Mouse (Mus musculus) left cerebral cortex, adult 9 months (tissue): ENCODE data around the gene Ctsw.

Source experiments
- DNase-seq, 2 experiments: peaks; one replicate each; pipeline ENCODE4 v3.0.0; 2022; ENCODE audit warnings: low spot score in 2 of 2

The Ctsw gene

GRCm38 (mm10) chr19:5463212-5463611 lies 5.1 kb downstream of the Ctsw start:
- no peak for DNase-seq

DNA sequence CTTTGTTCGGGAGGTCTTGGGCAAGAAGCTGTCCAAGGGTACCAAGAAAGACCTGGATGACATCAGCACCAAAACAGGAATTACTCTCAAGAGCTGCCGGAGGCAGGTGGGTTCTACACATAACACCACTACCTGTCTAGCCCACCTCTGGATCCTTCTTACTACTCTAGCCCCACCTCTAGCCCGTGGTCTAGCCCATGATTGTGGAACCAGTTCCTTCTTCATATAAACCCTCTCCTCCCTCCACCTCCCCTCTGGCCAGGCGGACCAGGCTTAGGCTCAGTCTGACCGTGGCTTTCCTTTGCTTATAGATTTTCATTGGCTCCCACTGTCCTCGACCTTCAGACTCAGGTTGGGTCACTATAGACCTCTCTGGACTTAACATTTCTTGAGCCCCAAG lies 6.9 kb downstream of the Ctsw start:
- no peak for DNase-seq

DNA sequence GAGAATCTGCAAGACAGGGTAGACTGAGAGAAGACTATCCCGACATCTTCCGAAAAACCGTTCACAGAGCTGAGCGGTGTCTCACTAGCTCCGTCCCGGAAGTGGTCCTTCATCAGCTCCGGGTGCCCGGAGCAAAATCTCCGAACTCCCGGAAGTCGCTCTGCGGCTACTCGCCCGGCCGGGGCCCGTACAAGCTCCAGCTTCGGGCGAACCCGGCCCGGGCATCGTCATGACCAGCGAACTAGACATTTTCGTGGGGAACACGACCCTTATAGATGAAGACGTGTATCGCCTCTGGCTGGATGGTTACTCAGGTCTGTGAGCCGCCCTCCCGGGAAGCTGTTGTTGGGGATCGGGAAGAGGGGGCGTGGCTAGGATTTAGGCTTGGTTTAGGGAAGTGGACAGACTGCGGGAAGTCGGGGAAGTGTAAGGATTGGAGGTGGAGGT lies 7.8 kb downstream of the Ctsw start, which contains the start of gene Fibp:
Fibp (plus strand) TSS at position 151 of the 447 bp plus-strand sequence.
- peak in 1 of 2 experiments; percentile 87 for DNase-seq

DNA sequence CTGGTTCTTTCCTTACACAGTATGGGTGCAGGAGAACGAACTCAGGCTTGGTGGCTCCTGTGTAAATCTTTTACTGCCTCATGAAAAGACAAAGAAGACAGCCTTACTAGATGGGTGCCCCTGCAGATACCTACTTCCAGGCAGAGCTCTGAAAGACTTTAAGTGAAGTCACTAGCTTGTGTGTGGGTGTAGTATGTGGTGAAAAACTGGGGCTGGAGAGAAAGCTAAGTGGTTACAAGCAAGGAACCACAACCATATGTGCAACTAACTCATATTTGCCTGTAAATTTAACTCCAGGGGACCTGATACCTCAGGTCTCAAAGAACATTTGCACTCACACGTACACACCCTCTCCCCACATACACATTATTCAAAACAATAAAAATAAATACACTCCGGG lies 8.4 kb downstream of the Ctsw start:
- DNase-seq, result no peak

DNA sequence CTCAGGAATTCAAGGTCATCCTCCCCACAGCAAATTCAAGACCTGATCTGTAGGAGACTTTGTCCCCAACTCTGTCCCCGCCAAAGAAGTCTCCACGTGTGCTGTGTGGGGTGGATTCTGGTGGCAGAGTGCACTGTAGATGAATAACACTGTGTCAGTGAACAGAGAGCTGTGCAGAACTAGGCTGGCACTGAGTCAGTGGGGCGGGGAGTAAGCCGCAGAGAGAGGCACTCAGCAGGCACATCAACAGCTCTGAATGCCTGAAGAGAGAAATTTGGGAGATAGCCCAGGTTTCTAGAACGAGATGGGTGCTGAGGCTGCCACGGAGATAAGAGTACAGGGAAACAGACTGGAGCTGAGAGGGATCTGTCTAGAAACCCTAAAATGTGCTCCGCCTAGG lies 9.3 kb downstream of the Ctsw start:
- no peak for DNase-seq

GRCm38 (mm10) chr19:5457746-5458442 lies 10.4 kb downstream of the Ctsw start, which contains the start of gene Ccdc85b:
Gene Ccdc85b, minus strand, starts transcription at chr19:5457894.
- DNase-seq, result no peak

DNA sequence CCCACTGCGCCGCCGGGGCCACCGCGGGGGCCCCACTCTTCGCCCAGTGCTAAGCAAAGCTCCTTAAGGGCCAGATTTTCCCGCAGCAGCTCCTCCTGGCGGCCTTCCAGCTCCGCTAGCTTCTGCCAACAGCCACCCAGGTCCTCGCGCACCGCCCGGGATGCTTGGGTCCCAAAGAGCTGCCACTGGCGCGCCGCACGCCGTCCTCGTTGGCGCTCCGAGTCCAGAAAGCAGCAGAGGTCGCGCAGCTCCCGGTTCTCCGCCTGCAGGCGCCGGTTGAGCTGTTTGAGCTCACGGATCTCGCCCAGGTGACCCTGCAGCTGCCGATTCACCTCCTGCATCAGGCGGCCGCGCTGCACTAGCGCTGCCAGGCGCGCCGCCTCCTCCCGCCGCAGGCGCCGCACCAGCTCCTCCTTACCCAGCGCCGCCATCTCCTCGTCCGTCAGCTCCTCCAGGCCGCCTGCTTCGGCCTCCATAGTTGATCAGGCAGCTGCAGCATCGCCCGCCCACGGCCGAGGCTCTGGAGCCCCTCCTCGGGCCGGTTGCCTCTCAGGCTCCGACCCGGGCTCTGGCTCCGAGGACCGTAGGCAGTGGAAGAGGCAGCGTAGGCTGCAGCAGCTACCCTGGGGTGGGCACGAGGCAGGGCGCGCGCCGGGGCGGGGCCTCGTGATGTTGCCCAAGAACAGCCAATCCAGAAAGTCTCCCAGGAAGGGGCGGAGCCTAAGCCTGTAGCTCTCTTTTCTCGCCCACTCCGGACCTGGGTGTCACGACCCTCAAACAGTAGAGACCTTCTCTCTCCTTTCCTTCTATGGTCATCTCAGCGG lies 11.2 kb downstream of the Ctsw start:
- peak; percentile 90 to 96 for DNase-seq

DNA sequence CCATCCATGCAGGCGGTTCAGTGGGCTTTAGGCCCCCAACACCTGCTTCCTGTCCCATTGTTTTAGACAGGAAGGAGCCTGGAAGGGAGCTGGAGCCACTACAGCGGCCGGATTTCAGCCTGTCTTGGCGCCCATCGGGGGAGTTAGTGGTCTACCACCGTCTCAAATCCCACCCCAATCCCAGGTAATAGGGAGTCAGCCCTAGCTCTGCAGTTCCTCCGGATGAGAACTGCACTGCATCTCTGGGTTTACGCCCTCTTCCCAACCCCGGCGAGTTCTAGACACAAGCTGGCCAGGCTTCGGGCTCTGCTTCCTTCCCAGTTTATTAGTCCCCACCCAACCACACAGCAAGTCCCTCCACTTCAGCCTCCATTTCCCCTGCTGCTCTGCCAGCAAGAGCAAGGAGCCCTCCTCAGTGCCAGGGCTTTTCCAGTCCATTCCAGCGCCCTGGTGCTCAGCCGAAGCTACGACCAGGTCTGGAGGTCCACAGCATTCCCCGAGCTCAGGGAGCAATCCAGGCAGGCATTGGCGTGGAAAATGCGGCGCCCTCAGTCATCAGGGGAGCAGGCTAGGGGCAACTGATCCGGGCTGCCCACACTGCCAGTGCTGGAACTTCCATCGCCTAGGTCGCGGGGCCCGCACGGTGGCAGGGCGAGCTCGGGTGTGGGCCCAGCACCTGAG lies 11.9 kb downstream of the Ctsw start:
- no peak for DNase-seq

GRCm38 (mm10) chr19:5455568-5455967 lies 12.7 kb downstream of the Ctsw start:
- no peak for DNase-seq

GRCm38 (mm10) chr19:5455037-5455436 lies 13.3 kb downstream of the Ctsw start:
- DNase-seq, result no peak

- no peak for DNase-seq
These were observed 16.5 kb downstream of the Ctsw start for GRCm38 (mm10) chr19:5451766-5452165.

DNA sequence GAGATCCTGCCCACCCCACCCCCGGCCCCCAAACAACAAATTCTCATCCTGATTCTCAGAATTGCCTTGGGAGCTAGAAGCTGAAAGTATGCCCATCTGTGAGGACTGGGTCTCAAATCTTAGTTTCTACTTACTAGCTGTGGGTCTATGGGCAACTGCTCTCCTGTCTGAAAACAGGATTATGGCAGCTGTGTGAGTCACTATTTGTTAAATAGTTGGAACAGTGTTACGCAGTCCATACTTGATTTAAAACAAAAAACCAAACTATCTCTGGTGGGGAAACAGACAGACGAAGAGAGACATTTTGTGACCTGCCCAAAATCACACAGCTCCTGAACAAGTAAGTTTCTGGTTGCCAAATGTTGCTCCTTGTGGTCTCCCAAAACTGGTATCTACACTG lies 18.6 kb downstream of the Ctsw start:
- DNase-seq, result no peak

DNA sequence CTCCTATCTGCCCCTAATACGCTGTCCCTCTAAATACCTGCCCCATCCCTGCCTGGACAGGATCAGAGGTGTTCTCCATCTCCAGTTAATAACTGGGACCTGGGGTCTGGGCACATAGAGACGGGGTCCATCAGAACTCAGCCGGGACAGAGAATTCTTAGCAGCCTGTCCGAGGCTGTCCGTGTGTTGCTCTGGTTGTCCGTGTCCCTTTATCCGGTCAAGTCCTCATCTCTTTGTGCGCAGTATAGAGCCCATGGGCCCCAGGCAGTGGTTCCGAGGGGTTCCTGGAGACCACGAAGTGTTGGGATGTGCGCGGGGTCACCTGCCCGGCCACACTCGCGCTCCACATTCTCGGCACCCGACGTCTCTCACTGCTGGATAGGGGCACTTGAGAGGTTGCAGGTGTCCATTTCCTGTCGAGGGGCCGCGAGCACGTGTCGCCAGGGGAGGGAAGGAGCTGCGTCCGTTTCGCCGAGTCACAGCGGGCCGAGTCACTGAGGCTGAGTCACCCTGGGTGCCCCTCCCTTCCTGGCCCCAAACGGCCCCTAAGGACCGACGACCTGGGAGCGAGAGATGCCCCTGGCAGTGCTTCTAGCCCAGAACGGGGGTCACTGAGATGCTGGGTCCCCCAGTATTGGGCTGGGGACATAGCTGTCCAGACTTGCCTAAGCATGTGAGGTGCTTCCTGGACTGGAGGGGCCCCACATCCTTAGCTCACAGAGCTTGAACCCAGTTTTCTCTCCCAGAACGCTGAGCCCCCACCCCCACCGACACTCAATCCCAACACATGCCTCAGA lies 19.8 kb downstream of the Ctsw start:
- no peak for DNase-seq

- DNase-seq, result peak in 1 of 2 experiments; percentile 66
These were observed 20.6 kb downstream of the Ctsw start, which contains the start of gene Fosl1 for GRCm38 (mm10) chr19:5447515-5448353. Gene Fosl1, plus strand, starts transcription at chr19:5447547.

DNA sequence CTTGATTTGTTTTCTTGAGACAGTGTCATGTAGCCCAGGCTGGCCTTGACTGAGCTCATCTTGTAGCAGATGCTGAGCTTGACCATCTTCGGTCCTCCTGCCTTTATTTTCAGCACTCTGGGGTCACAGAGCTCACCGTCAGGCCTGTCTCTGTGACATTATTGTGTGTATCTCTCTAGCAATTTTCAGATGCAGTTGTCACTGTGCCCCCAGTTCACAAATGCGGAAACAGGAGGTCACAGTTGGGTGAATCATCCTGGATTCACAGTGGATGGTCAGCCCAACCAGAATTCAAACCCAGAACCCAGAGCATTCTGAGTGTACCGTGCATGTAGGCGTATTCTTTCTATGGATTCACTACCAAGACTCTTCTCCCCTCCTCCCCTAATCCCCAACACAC lies 22.6 kb downstream of the Ctsw start:
- DNase-seq, result no peak

- DNase-seq, result no peak
These were observed 23.4 kb downstream of the Ctsw start for GRCm38 (mm10) chr19:5444954-5445353.

GRCm38 (mm10) chr19:5444371-5444908 lies 23.9 kb downstream of the Ctsw start:
- DNase-seq, result no peak

DNA sequence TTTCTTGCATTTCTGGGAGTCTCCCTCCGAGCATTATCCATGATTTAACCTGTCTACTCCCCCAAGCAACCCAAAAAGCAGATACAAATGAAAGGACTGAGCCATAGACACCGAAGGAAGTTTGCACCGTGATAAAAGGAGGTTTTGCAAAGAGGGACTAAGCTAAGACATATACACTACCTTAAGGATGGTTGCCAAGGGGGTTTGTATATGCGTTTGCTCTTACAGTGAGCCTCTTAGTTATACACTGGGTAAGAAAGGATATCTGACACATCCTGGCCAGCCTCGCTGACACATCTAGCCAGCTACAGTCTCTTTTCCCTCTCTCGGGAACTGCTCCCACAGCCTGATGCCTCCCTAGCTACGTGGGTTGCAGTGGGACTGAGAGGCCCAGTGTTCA lies 34.4 kb downstream of the Ctsw start:
- DNase-seq, result no peak

DNA sequence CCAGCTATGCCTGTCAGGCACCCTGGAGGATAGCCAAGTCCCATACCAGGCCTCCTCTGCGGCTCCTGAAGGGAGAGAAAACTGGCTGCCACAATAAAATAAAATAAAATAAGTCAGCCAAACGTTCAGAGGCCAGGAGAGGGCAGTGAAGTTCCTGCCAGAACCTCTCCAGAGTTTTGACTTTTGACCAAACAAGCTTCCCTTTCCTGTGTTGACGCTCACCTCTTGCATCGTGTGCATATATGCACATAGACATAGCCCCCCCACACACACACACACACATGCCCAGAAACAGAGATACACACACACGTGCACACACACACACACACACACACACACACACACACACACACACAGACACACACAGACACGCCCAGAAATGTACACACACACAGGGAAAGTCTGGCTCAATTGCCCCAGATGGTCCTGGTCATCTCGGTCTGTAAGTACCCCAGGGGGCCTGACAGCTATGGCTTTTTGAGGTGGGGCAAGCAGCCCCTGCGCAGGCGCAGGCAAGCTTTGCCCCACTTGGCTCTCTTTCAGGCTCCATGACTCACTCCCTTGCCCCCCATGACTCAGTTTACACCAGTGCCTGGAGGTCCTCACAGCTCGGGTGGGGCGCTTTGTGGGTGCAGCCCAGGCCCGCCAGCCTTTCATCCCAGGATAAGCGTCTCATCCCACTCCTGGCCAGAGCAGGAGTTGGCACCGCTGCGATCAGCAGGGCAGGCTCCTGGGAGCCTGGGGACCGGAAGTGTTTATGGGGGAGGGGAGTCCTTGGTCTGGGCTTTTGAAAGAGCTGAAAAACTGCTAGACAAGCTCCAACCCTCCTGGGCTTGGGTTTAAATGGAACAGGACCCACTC lies 35.1 kb downstream of the Ctsw start:
- no peak for DNase-seq
